Mouse (Mus musculus) testis, adult 2 months (tissue): ENCODE measurements at regions not wholly inside any gene's neighbourhood (a gene's known extent, or its start where the extent isn't known, plus 50 kb on each side); places are given as distances from the start of the nearest gene placed in this dataset.

Experiments
- CTCF ChIP-seq: fragments of 200-500 bp; IDR thresholded peaks from 2 replicates; pipeline ENCODE4 v1.5.1; 2012; ENCODE audit warnings: low read depth, mild to moderate bottlenecking, inconsistent platforms, low read length, moderate library complexity; ENCODE audit not compliant: control insufficient read depth, insufficient read depth, insufficient replicate concordance
- POLR2A ChIP-seq: fragments of 200-500 bp; IDR thresholded peaks from 2 replicates; pipeline ENCODE4 v1.6.1; 2012; ENCODE audit warnings: low read depth, mild to moderate bottlenecking, inconsistent platforms, low read length, moderate library complexity; ENCODE audit not compliant: control insufficient read depth

GRCm38 (mm10) chr12:33778477-33778876, 149.7 kb upstream of the Ferd3l start:
- no peak for TF ChIP-seq POLR2A
- no peak for TF ChIP-seq CTCF
